Mouse (Mus musculus): ENCODE results near the gene Slc17a7. TPM values are rescaled to one million over a fixed set of nuclear protein-coding genes. Genes with fewer than 3 reads are reported as not detected.

The Slc17a7 gene
- polyA plus RNA-seq, 1 experiment from 2014 or later, result not detected

DNA sequence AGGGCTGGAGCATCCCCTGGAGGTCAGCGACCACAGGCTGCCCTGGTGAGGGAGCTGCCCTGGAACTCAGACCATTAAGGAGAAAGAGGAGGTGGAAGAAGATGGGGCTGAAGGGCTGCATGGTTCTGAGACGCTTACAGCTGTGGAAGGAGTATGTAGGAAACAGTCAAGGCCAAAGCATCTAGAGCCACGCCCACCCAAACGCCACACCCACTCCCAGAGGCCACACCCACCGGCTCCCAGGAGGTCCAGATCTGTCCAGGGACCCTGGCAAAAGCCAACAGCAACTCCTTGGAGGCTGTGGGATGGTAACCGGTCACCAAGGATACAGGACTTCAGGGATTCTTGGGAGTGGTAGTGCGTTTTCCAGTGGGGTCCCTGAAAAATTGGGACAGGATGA is 14.8 kb downstream of the Slc17a7 start:
- Histone ChIP-seq H3K9ac (ENCODE audit: low read depth, low read length) (no peak overlapping the region), H3K27me3 (replicated peaks; ENCODE audit: control insufficient read depth, insufficient read depth, low read length) (peaks cover 91% of the 10 kb centered on the region), H3K9me3 (ENCODE audit: control insufficient read depth, low read length) (no peaks in the 10 kb centered on the region), H3K4me2 (ENCODE audit: low read depth, low read length) (no peak overlapping the region), H3K36me3 (ENCODE audit: control insufficient read depth, insufficient read depth, low read length) (no peaks in the 10 kb centered on the region), H3K27ac (ENCODE audit: low read length) (no peak overlapping the region), H3K4me3 (ENCODE audit: low read length) (no peak overlapping the region), H3K4me1 (ENCODE audit: control insufficient read depth, insufficient read depth, low read length) (0 out of 2 replicates have a peak, but pooled peaks cover 8% of the 10 kb centered on the region)
- 24% methylated on average over 7 of the region's 7 CpGs for WGBS
- ATAC-seq, result no peak

DNA sequence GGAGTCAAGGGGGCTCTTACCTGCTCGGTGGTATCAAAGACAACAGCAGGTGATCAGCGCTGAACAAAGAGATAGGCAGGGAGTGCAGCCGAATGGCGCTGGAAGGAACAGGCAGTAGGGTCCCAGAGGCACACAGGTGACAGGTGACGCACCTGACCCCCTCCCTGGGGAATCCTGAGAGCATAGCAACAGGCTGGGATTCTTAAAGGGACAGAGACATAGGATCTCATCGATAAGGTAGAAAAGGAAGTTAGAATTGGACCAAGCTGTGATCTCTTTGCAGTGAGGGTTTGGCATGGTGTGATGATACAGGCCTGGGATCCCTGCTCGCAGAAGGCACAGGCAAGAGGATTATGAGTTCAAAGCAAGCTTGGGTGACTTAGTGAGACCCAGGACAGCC is 15.7 kb downstream of the Slc17a7 start, which contains the start of gene Gfy:
Gene Gfy (minus strand): TSS at position 101 of the 400 bp plus-strand sequence.
- no peak for ATAC-seq
- WGBS, result 25% methylated on average over 7 of the region's 7 CpGs
- Histone ChIP-seq H3K36me3 (ENCODE audit: control insufficient read depth, insufficient read depth, low read length) (no peaks in the 10 kb centered on the region), H3K27me3 (replicated peaks; ENCODE audit: control insufficient read depth, insufficient read depth, low read length) (peaks cover 94% of the 10 kb centered on the region), H3K9me3 (ENCODE audit: control insufficient read depth, low read length) (no peaks in the 10 kb centered on the region), H3K4me1 (ENCODE audit: control insufficient read depth, insufficient read depth, low read length) (0 out of 2 replicates have a peak, but pooled peaks cover 8% of the 10 kb centered on the region), H3K4me2 (ENCODE audit: low read depth, low read length) (no peak within 1 kb of the TSS), H3K9ac (ENCODE audit: low read depth, low read length) (no peak within 1 kb of the TSS), H3K27ac (ENCODE audit: low read length) (no peak within 1 kb of the TSS), H3K4me3 (ENCODE audit: low read length) (no peak within 1 kb of the TSS)

DNA sequence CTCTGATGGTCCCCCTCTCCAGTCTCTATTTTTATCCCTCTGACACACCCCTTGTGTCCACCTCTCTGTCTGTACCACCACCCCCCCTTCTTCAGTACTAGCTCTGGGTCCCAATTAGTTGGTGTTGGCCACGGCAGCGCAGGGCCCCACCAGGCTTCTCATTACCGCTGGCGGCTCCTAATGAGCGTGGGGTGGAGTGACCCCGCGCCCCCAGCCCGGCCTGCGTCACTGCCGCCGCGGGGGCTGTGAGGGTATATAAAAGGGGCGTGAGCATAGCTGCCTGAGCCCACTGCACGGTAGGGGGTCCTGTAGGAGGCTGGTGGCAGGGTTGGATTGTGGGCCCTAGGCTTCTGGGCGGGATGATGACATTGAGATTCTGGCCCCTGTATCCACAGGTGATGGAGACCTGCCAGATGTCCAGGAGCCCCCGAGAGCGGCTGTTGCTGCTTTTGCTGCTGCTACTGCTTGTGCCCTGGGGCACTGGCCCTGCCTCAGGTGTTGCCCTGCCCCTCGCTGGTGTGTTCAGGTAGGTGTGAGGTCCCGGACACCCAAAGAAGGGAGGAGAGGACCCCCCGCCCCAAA is 17.2 kb downstream of the Slc17a7 start, which contains the start of gene Pth2:
Gene Pth2 (plus strand): TSS at position 100 of the 582 bp plus-strand sequence.
- peak within 1 kb of the TSS; percentile 19 for H3K4me3 ChIP-seq (ENCODE audit: low read length)
- no peak within 1 kb of the TSS for H3K27ac ChIP-seq (ENCODE audit: low read length)
- H3K4me1 ChIP-seq (ENCODE audit: control insufficient read depth, insufficient read depth, low read length), result 0 out of 2 replicates have a peak, but pooled peaks cover 4% of the 10 kb centered on the region
- no peak for ATAC-seq
- no peak within 1 kb of the TSS for H3K9ac ChIP-seq (ENCODE audit: low read depth, low read length)
- H3K27me3 ChIP-seq (replicated peaks; ENCODE audit: control insufficient read depth, insufficient read depth, low read length), result peaks cover 85% of the 10 kb centered on the region
- no peaks in the 10 kb centered on the region for H3K9me3 ChIP-seq (ENCODE audit: control insufficient read depth, low read length)
- 22% methylated on average over 20 of the region's 20 CpGs for WGBS
- H3K36me3 ChIP-seq (ENCODE audit: control insufficient read depth, insufficient read depth, low read length), result no peaks in the 10 kb centered on the region
- peak within 1 kb of the TSS; percentile 66 for H3K4me2 ChIP-seq (ENCODE audit: low read depth, low read length)

DNA sequence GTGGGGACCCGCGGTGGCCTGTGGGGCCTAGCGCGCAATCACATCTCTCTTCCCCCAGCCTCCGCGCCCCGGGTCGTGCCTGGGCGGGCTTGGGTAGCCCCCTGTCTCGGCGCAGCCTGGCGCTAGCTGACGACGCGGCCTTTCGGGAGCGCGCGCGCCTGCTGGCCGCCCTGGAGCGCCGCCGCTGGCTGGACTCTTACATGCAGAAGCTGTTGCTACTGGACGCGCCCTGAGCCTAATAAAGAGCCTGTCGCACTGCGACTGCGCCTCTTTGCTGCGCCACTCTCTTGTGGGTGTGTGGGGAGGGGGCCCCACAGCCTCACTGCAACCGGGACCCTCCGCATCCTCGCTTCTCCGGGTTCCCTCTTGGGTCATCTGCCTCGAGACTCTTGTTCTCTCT is 17.8 kb downstream of the Slc17a7 start:
- 4% methylated on average over 35 of the region's 35 CpGs for WGBS
- peak overlapping the region; percentile 66 for H3K4me2 ChIP-seq (ENCODE audit: low read depth, low read length)

DNA sequence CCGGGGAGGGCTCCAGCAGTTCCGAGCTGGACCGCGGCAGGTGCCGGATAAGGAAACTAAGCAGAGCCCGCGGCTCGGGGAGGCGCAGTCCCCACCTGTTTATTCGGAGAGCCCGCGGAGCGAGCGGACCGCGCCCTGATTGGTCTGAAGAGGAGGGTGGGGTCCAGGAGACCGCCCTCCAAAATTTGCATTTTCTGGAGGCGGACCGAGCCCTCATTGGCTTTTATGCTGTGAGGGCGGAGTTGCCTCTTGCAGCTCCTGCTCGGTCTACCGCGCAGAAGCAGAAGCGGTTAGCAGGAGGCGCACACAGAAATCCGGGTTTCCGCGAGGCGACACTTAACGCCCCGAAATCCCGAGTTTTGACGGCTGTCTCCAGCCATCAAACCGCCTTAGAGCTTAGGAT is 18.5 kb downstream of the Slc17a7 start:
- Histone ChIP-seq H3K27me3 (replicated peaks; ENCODE audit: control insufficient read depth, insufficient read depth, low read length) (peaks cover 78% of the 10 kb centered on the region), H3K4me3 (ENCODE audit: low read length) (peak overlapping the region; percentile 39), H3K9me3 (ENCODE audit: control insufficient read depth, low read length) (no peaks in the 10 kb centered on the region), H3K9ac (ENCODE audit: low read depth, low read length) (peak overlapping the region; percentile 15; the same call in 1 of the 2 replicates), H3K36me3 (ENCODE audit: control insufficient read depth, insufficient read depth, low read length) (no peaks in the 10 kb centered on the region), H3K27ac (ENCODE audit: low read length) (no peak overlapping the region), H3K4me1 (ENCODE audit: control insufficient read depth, insufficient read depth, low read length) (no peaks in the 10 kb centered on the region), H3K4me2 (ENCODE audit: low read depth, low read length) (peak overlapping the region; percentile 66)
- peak; percentile 97 for ATAC-seq
- WGBS, result under 1% methylated on average over 34 of the region's 34 CpGs

More for the DNA sequence above, 17.8 kb downstream of the Slc17a7 start:
- Histone ChIP-seq H3K36me3 (ENCODE audit: control insufficient read depth, insufficient read depth, low read length) (no peaks in the 10 kb centered on the region), H3K4me3 (ENCODE audit: low read length) (peak overlapping the region; percentile 19), H3K27me3 (replicated peaks; ENCODE audit: control insufficient read depth, insufficient read depth, low read length) (peaks cover 84% of the 10 kb centered on the region), H3K27ac (ENCODE audit: low read length) (no peak overlapping the region), H3K9ac (ENCODE audit: low read depth, low read length) (no peak overlapping the region), H3K9me3 (ENCODE audit: control insufficient read depth, low read length) (no peaks in the 10 kb centered on the region), H3K4me1 (ENCODE audit: control insufficient read depth, insufficient read depth, low read length) (no peaks in the 10 kb centered on the region)
- peak; percentile 14; the same call in 1 of the 2 replicates for ATAC-seq

DNA sequence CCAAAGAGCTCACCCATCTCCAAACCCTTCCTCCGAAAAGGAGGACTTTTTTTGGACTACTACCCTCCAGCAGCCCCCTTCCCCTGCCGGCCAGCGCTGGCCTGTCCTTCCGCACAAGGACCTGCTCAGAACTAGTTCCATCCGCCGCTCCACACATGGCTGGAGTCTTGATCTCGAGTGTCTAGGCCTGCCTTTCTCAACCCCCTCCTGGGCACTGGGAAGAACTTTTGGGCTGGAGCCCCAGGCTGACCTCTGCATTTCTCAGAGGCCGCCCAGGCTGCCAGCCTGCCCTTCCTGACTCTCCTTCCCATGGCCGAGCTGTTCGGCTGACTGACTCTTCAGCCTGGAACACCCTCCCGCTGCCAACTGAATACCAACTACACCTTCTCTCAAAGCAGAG is 18.9 kb downstream of the Slc17a7 start:
- peak overlapping the region; percentile 66 for H3K4me2 ChIP-seq (ENCODE audit: low read depth, low read length)
- peak overlapping the region; percentile 15; the same call in 1 of the 2 replicates for H3K9ac ChIP-seq (ENCODE audit: low read depth, low read length)
- no peaks in the 10 kb centered on the region for H3K36me3 ChIP-seq (ENCODE audit: control insufficient read depth, insufficient read depth, low read length)
- peak overlapping the region; percentile 39 for H3K4me3 ChIP-seq (ENCODE audit: low read length)
- no peak overlapping the region for H3K27ac ChIP-seq (ENCODE audit: low read length)
- ATAC-seq, result peak; percentile 40
- peaks cover 74% of the 10 kb centered on the region for H3K27me3 ChIP-seq (replicated peaks; ENCODE audit: control insufficient read depth, insufficient read depth, low read length)
- 17% methylated on average over 11 of the region's 11 CpGs for WGBS
- no peaks in the 10 kb centered on the region for H3K9me3 ChIP-seq (ENCODE audit: control insufficient read depth, low read length)
- H3K4me1 ChIP-seq (ENCODE audit: control insufficient read depth, insufficient read depth, low read length), result no peaks in the 10 kb centered on the region

DNA sequence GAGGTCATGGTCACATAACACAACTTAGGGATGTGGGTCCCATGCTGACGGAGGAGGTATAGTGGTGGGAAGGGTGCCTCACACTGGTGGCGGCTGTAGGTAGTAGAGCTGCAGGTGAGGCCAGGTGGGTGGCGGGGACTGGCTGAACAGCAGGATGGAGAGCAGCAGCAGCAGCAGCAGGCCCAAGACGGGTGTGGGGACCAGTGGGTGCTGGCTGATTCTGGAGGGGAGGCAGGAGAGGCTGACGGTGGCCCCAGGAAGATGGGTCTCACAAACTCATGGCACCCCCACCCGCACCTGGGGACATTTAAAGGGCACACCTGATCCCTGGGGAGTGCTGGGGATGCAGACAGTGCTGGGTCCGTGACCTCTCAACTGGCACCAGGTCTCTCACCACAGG is 19.9 kb downstream of the Slc17a7 start:
- ATAC-seq, result no peak
- no peaks in the 10 kb centered on the region for H3K9me3 ChIP-seq (ENCODE audit: control insufficient read depth, low read length)
- H3K4me1 ChIP-seq (ENCODE audit: control insufficient read depth, insufficient read depth, low read length), result no peaks in the 10 kb centered on the region
- no peak overlapping the region for H3K27ac ChIP-seq (ENCODE audit: low read length)
- H3K4me3 ChIP-seq (ENCODE audit: low read length), result no peak overlapping the region
- no peak overlapping the region for H3K9ac ChIP-seq (ENCODE audit: low read depth, low read length)
- H3K4me2 ChIP-seq (ENCODE audit: low read depth, low read length), result no peak overlapping the region
- no peaks in the 10 kb centered on the region for H3K36me3 ChIP-seq (ENCODE audit: control insufficient read depth, insufficient read depth, low read length)
- 65% methylated on average over 7 of the region's 7 CpGs for WGBS
- peaks cover 63% of the 10 kb centered on the region for H3K27me3 ChIP-seq (replicated peaks; ENCODE audit: control insufficient read depth, insufficient read depth, low read length)

DNA sequence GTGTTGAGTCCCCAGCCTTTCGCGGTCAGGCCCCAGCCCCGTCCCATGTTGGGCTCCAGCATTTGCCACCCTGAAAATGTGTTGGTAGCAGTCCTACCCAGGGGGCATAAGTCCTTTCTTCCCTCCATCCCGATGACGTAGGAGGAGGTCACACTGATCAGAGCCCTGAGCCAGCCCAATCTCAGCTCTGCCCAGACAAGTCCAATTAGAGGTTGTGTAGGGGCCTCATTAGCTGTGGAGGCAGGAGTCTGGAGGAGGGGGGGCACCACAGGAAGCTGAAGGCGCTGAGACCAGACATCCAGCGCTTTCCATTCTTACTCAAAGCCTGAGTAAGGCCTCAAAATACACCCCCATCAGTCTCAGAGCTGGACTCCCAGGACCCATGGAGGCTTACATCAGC is 22.2 kb downstream of the Slc17a7 start:
- WGBS, result 71% methylated on average over 7 of the region's 7 CpGs
- Histone ChIP-seq H3K9me3 (ENCODE audit: control insufficient read depth, low read length) (no peaks in the 10 kb centered on the region), H3K4me3 (ENCODE audit: low read length) (no peak overlapping the region), H3K4me2 (ENCODE audit: low read depth, low read length) (no peak overlapping the region), H3K27me3 (replicated peaks; ENCODE audit: control insufficient read depth, insufficient read depth, low read length) (peaks cover 42% of the 10 kb centered on the region), H3K4me1 (ENCODE audit: control insufficient read depth, insufficient read depth, low read length) (no peaks in the 10 kb centered on the region), H3K9ac (ENCODE audit: low read depth, low read length) (no peak overlapping the region), H3K27ac (ENCODE audit: low read length) (no peak overlapping the region), H3K36me3 (ENCODE audit: control insufficient read depth, insufficient read depth, low read length) (no peaks in the 10 kb centered on the region)
- ATAC-seq, result no peak

DNA sequence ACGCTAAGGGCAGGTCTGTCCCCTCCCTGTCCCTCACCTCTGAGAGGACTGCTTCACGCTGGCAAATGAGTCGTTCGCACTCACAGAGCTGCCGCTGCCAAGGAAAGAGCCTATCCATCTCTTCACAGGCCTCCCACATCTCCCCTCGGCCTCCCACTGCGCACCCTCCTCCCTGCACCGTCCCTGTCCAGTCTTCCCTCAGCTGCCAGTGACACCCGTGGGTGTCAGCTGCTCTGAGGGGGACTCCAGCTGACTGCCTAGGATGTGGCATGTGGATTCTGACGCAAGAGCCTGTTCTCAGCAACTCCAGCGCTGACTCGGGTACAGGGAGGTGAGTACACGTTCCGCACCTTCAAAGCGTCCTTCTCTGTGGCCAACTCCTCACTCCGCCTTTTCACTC is 25.9 kb downstream of the Slc17a7 start:
- H3K4me1 ChIP-seq (ENCODE audit: control insufficient read depth, insufficient read depth, low read length), result no peaks in the 10 kb centered on the region
- H3K4me3 ChIP-seq (ENCODE audit: low read length), result no peak overlapping the region
- no peak overlapping the region for H3K9ac ChIP-seq (ENCODE audit: low read depth, low read length)
- H3K27me3 ChIP-seq (replicated peaks; ENCODE audit: control insufficient read depth, insufficient read depth, low read length), result peaks cover 9% of the 10 kb centered on the region
- WGBS, result 56% methylated on average over 16 of the region's 16 CpGs
- H3K27ac ChIP-seq (ENCODE audit: low read length), result no peak overlapping the region
- H3K4me2 ChIP-seq (ENCODE audit: low read depth, low read length), result no peak overlapping the region
- H3K36me3 ChIP-seq (ENCODE audit: control insufficient read depth, insufficient read depth, low read length), result no peaks in the 10 kb centered on the region
- no peak for ATAC-seq
- H3K9me3 ChIP-seq (ENCODE audit: control insufficient read depth, low read length), result no peaks in the 10 kb centered on the region

DNA sequence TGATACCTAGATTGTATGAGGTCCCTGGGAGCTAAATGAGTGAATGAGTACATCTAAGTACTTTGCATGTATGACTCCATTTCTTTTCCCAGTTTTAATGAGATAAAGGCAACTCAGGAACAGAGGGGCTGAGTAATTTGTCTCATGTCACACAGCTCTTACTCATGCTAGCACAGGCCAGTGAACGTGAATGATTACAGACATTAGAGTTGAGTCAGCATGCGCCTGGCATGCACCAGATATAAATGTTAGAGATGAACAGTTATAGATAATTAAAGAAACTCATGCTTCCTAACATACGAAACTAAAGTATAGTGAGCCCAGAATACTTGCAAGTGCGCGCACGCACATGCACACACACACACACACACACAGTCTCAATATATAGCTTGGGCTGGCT is 26.4 kb downstream of the Slc17a7 start:
- no peak overlapping the region for H3K4me2 ChIP-seq (ENCODE audit: low read depth, low read length)
- no peak overlapping the region for H3K4me3 ChIP-seq (ENCODE audit: low read length)
- no peak for ATAC-seq
- no peak overlapping the region for H3K27ac ChIP-seq (ENCODE audit: low read length)
- no peaks in the 10 kb centered on the region for H3K36me3 ChIP-seq (ENCODE audit: control insufficient read depth, insufficient read depth, low read length)
- WGBS, result 88% methylated on average over 6 of the region's 6 CpGs
- H3K27me3 ChIP-seq (replicated peaks; ENCODE audit: control insufficient read depth, insufficient read depth, low read length), result peaks cover 5% of the 10 kb centered on the region
- H3K9me3 ChIP-seq (ENCODE audit: control insufficient read depth, low read length), result no peaks in the 10 kb centered on the region
- no peaks in the 10 kb centered on the region for H3K4me1 ChIP-seq (ENCODE audit: control insufficient read depth, insufficient read depth, low read length)
- no peak overlapping the region for H3K9ac ChIP-seq (ENCODE audit: low read depth, low read length)

All from intestine, embryonic 16.5 days (tissue).